Mouse (Mus musculus) gastrocnemius, postnatal 4 days (tissue): ENCODE results near the gene Phlpp1. TPM values are rescaled to one million over a fixed set of nuclear protein-coding genes. Genes with fewer than 3 reads are reported as not detected.

Experiments used
- total RNA-seq, 2 experiments: library from RNA; stranded (reverse); gene quantifications; 2 replicates each; pipeline ENCODE4 v1.2.3; 2021

Gene Phlpp1
- total RNA-seq, 2 experiments from 2014 or later, result 12.7 to 14.3 TPM

Other genes starting within 250 kb of the Phlpp1 start
- 1 to 10 TPM; 7.7 to 8.9 TPM for gene Zcchc2, start 181.3 kb upstream of the Phlpp1 start, total RNA-seq